Mouse (Mus musculus): ENCODE data around the gene Syde2. TPM values are rescaled to one million over a fixed set of nuclear protein-coding genes. Genes with fewer than 3 reads are reported as not detected.
"Not testable (repeated sequence)": the region's sequence is repeated elsewhere in the genome, so short reads cannot be mapped to it uniquely, and the experiment has no call there.

Syde2 gene
- polyA plus RNA-seq, 1 experiment from 2014 or later, result 1.4 TPM

GRCm38 (mm10) chr3:145964018-145964387 is 23.7 kb upstream of the Syde2 start:
- 0 out of 2 replicates have a peak overlapping the region, but pooled peaks have one; percentile 3 for H3K9ac ChIP-seq (ENCODE audit: low read depth, low read length)
- 26% methylated on average over 10 of the region's 10 CpGs for WGBS
- peak overlapping the region; percentile 65 for H3K27ac ChIP-seq (ENCODE audit: low read length)
- 0 out of 2 replicates have a peak overlapping the region, but pooled peaks have one; percentile 11 for H3K4me3 ChIP-seq (ENCODE audit: low read length)
- no peaks in the 10 kb centered on the region for H3K36me3 ChIP-seq (ENCODE audit: control insufficient read depth, insufficient read depth, low read length)
- H3K9me3 ChIP-seq (ENCODE audit: control insufficient read depth, low read length), result no peaks in the 10 kb centered on the region
- H3K4me1 ChIP-seq (ENCODE audit: control insufficient read depth, insufficient read depth, low read length), result peaks cover 16% of the 10 kb centered on the region
- no peaks in the 10 kb centered on the region for H3K27me3 ChIP-seq (replicated peaks; ENCODE audit: control insufficient read depth, insufficient read depth, low read length)
- peak overlapping the region; percentile 35 for H3K4me2 ChIP-seq (ENCODE audit: low read depth, low read length)
- ATAC-seq, result peak; percentile 91

GRCm38 (mm10) chr3:145964473-145964872 is 23.2 kb upstream of the Syde2 start:
- Histone ChIP-seq H3K36me3 (ENCODE audit: control insufficient read depth, insufficient read depth, low read length) (no peaks in the 10 kb centered on the region), H3K4me2 (ENCODE audit: low read depth, low read length) (peak overlapping the region; percentile 35), H3K27me3 (replicated peaks; ENCODE audit: control insufficient read depth, insufficient read depth, low read length) (no peaks in the 10 kb centered on the region), H3K9me3 (ENCODE audit: control insufficient read depth, low read length) (no peaks in the 10 kb centered on the region), H3K4me3 (ENCODE audit: low read length) (peak overlapping the region; percentile 5; the same call in 1 of the 2 replicates), H3K9ac (ENCODE audit: low read depth, low read length) (peak overlapping the region; percentile 21; the same call in 1 of the 2 replicates), H3K27ac (ENCODE audit: low read length) (peak overlapping the region; percentile 65), H3K4me1 (ENCODE audit: control insufficient read depth, insufficient read depth, low read length) (peaks cover 16% of the 10 kb centered on the region)
- WGBS, result 8% methylated on average over 10 of the region's 10 CpGs
- ATAC-seq, result peak; percentile 95

GRCm38 (mm10) chr3:145965583-145965982 is 22.1 kb upstream of the Syde2 start:
- not testable (repeated sequence) for ATAC-seq

GRCm38 (mm10) chr3:145966806-145967205 is 20.9 kb upstream of the Syde2 start:
- H3K4me1 ChIP-seq (ENCODE audit: control insufficient read depth, insufficient read depth, low read length), result peaks cover 16% of the 10 kb centered on the region
- no peak overlapping the region for H3K4me2 ChIP-seq (ENCODE audit: low read depth, low read length)
- 87% methylated on average over 5 of the region's 5 CpGs for WGBS
- H3K9ac ChIP-seq (ENCODE audit: low read depth, low read length), result no peak overlapping the region
- no peak overlapping the region for H3K27ac ChIP-seq (ENCODE audit: low read length)
- no peaks in the 10 kb centered on the region for H3K36me3 ChIP-seq (ENCODE audit: control insufficient read depth, insufficient read depth, low read length)
- no peaks in the 10 kb centered on the region for H3K9me3 ChIP-seq (ENCODE audit: control insufficient read depth, low read length)
- no peaks in the 10 kb centered on the region for H3K27me3 ChIP-seq (replicated peaks; ENCODE audit: control insufficient read depth, insufficient read depth, low read length)
- no peak for ATAC-seq
- no peak overlapping the region for H3K4me3 ChIP-seq (ENCODE audit: low read length)

More at GRCm38 (mm10) chr3:145965583-145965982, 22.1 kb upstream of the Syde2 start:
- peaks cover 16% of the 10 kb centered on the region for H3K4me1 ChIP-seq (ENCODE audit: control insufficient read depth, insufficient read depth, low read length)
- H3K27ac ChIP-seq (ENCODE audit: low read length); H3K36me3 ChIP-seq (ENCODE audit: control insufficient read depth, insufficient read depth, low read length); H3K27me3 ChIP-seq (replicated peaks; ENCODE audit: control insufficient read depth, insufficient read depth, low read length); H3K9me3 ChIP-seq (ENCODE audit: control insufficient read depth, low read length); H3K4me3 ChIP-seq (ENCODE audit: low read length); H3K9ac ChIP-seq (ENCODE audit: low read depth, low read length); H3K4me2 ChIP-seq (ENCODE audit: low read depth, low read length): not testable (repeated sequence)
- 64% methylated on average over 3 of the region's 3 CpGs for WGBS

GRCm38 (mm10) chr3:145969031-145969501 is 18.6 kb upstream of the Syde2 start:
- Histone ChIP-seq H3K27ac (ENCODE audit: low read length) (no peak overlapping the region), H3K27me3 (replicated peaks; ENCODE audit: control insufficient read depth, insufficient read depth, low read length) (no peaks in the 10 kb centered on the region), H3K36me3 (ENCODE audit: control insufficient read depth, insufficient read depth, low read length) (0 out of 2 replicates have a peak, but pooled peaks cover 2% of the 10 kb centered on the region), H3K4me1 (ENCODE audit: control insufficient read depth, insufficient read depth, low read length) (0 out of 2 replicates have a peak, but pooled peaks cover 5% of the 10 kb centered on the region), H3K9me3 (ENCODE audit: control insufficient read depth, low read length) (peaks cover 2% of the 10 kb centered on the region; the same call in 1 of the 2 replicates), H3K4me3 (ENCODE audit: low read length) (no peak overlapping the region), H3K4me2 (ENCODE audit: low read depth, low read length) (no peak overlapping the region), H3K9ac (ENCODE audit: low read depth, low read length) (no peak overlapping the region)
- no peak for ATAC-seq
- WGBS, result 52% methylated on average over 14 of the region's 14 CpGs

GRCm38 (mm10) chr3:145971501-145971900 is 16.2 kb upstream of the Syde2 start:
- Histone ChIP-seq H3K9me3 (ENCODE audit: control insufficient read depth, low read length) (peaks cover 7% of the 10 kb centered on the region; the same call in 1 of the 2 replicates), H3K9ac (ENCODE audit: low read depth, low read length) (no peak overlapping the region), H3K27me3 (replicated peaks; ENCODE audit: control insufficient read depth, insufficient read depth, low read length) (no peaks in the 10 kb centered on the region), H3K4me2 (ENCODE audit: low read depth, low read length) (no peak overlapping the region), H3K4me3 (ENCODE audit: low read length) (no peak overlapping the region), H3K36me3 (ENCODE audit: control insufficient read depth, insufficient read depth, low read length) (0 out of 2 replicates have a peak, but pooled peaks cover 2% of the 10 kb centered on the region), H3K4me1 (ENCODE audit: control insufficient read depth, insufficient read depth, low read length) (no peaks in the 10 kb centered on the region), H3K27ac (ENCODE audit: low read length) (no peak overlapping the region)
- no peak for ATAC-seq
- 75% methylated on average over 10 of the region's 10 CpGs for WGBS

- no peaks in the 10 kb centered on the region for H3K4me1 ChIP-seq (ENCODE audit: control insufficient read depth, insufficient read depth, low read length)
- H3K9ac ChIP-seq (ENCODE audit: low read depth, low read length), result no peak overlapping the region
- no peaks in the 10 kb centered on the region for H3K27me3 ChIP-seq (replicated peaks; ENCODE audit: control insufficient read depth, insufficient read depth, low read length)
- H3K27ac ChIP-seq (ENCODE audit: low read length), result no peak overlapping the region
- ATAC-seq, result no peak
- 79% methylated on average over 7 of the region's 7 CpGs for WGBS
- no peak overlapping the region for H3K4me2 ChIP-seq (ENCODE audit: low read depth, low read length)
- peaks cover 7% of the 10 kb centered on the region; the same call in 1 of the 2 replicates for H3K9me3 ChIP-seq (ENCODE audit: control insufficient read depth, low read length)
- 0 out of 2 replicates have a peak, but pooled peaks cover 2% of the 10 kb centered on the region for H3K36me3 ChIP-seq (ENCODE audit: control insufficient read depth, insufficient read depth, low read length)
- H3K4me3 ChIP-seq (ENCODE audit: low read length), result no peak overlapping the region
Measured at GRCm38 (mm10) chr3:145974986-145975385, 12.7 kb upstream of the Syde2 start.

GRCm38 (mm10) chr3:145985333-145985925 is 2.2 kb upstream of the Syde2 start:
- no peak overlapping the region for H3K27ac ChIP-seq (ENCODE audit: low read length)
- no peaks in the 10 kb centered on the region for H3K4me1 ChIP-seq (ENCODE audit: control insufficient read depth, insufficient read depth, low read length)
- no peak overlapping the region for H3K4me3 ChIP-seq (ENCODE audit: low read length)
- 75% methylated on average over 7 of the region's 7 CpGs for WGBS
- no peak for ATAC-seq
- H3K4me2 ChIP-seq (ENCODE audit: low read depth, low read length), result no peak overlapping the region
- no peaks in the 10 kb centered on the region for H3K9me3 ChIP-seq (ENCODE audit: control insufficient read depth, low read length)
- H3K27me3 ChIP-seq (replicated peaks; ENCODE audit: control insufficient read depth, insufficient read depth, low read length), result no peaks in the 10 kb centered on the region
- H3K36me3 ChIP-seq (ENCODE audit: control insufficient read depth, insufficient read depth, low read length), result no peaks in the 10 kb centered on the region
- H3K9ac ChIP-seq (ENCODE audit: low read depth, low read length), result no peak overlapping the region

- Histone ChIP-seq H3K4me1 (ENCODE audit: control insufficient read depth, insufficient read depth, low read length) (0 out of 2 replicates have a peak, but pooled peaks cover 3% of the 10 kb centered on the region), H3K9ac (ENCODE audit: low read depth, low read length) (no peak overlapping the region), H3K9me3 (ENCODE audit: control insufficient read depth, low read length) (no peaks in the 10 kb centered on the region), H3K4me3 (ENCODE audit: low read length) (0 out of 2 replicates have a peak overlapping the region, but pooled peaks have one; percentile 68), H3K36me3 (ENCODE audit: control insufficient read depth, insufficient read depth, low read length) (no peaks in the 10 kb centered on the region), H3K27ac (ENCODE audit: low read length) (no peak overlapping the region), H3K27me3 (replicated peaks; ENCODE audit: control insufficient read depth, insufficient read depth, low read length) (no peaks in the 10 kb centered on the region), H3K4me2 (ENCODE audit: low read depth, low read length) (peak overlapping the region; percentile 23)
- no peak for ATAC-seq
- 60% methylated on average over 6 of the region's 6 CpGs for WGBS
Measured at GRCm38 (mm10) chr3:145986317-145987001, 1.2 kb upstream of the Syde2 start.

All from intestine, embryonic 16.5 days (tissue).